Mouse (Mus musculus): ENCODE measurements around the gene Cdh23. TPM values are rescaled to one million over a fixed set of nuclear protein-coding genes. Genes with fewer than 3 reads are reported as not detected.

Gene Cdh23
- total RNA-seq, 1 experiment: 2.3 TPM

DNA sequence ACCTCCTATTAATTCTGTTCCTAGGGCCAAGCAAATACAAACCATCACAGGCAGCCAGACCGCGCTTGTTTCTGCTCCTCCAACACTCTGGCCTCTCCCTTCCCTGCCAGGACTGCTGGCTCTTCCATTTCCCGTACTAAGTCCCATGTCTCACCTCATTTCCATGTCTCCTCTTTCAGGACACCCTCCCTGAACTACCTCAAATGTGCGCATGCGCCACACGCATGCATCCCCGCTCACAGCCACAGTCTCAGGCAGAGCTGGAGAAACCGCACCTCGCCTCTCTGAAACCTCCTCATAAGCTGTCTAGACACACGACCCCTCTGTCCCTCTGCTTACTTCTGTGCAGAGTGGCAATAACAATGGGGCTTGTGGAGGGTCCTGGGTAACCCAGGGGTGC, 43.2 kb downstream of the Cdh23 start:
- H3K9me3 ChIP-seq (ENCODE audit: control insufficient read depth, insufficient read depth, low read depth, low read length): no peaks in the 10 kb centered on the region

DNA sequence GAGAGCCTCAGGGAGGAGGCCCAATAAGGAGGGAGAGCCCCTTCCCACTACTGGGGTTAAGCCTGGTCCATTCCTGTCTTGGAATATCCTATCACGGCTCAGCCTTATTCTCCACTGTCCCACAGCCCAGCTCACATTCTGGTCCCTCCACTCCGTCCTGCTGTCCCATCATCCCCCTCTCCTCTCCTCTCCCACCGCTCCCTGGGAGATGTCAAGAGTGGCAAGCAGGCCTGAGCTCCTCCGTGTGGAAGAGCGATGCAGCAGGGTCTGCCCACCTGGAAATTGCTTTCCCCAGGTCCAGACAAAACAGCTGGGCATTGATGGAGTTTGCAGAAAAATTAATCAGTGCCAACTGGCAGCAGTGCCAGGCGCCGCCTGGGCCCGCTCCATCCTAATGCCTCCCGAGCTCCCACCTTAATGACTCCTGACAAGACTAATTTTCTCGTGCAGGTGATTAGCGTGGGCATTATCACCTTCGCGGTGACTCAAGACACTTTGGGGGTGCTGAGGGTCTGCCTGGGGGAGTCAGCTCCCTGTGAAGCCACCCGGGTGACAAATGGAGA, 52.1 kb downstream of the Cdh23 start:
- H3K4me3 ChIP-seq (ENCODE audit: insufficient read depth in 1 of 2, low read depth in 1 of 2, low read length in 2 of 2, poor library complexity in 1 of 2, severe bottlenecking in 1 of 2): no peak overlapping the region
- DNase-seq (ENCODE audit: low read depth, low spot score): no peak
- no peak overlapping the region for H3K9ac ChIP-seq (ENCODE audit: insufficient read depth, low read depth, low read length, poor library complexity, severe bottlenecking)
- in situ Hi-C loops (cut with MboI; ENCODE audit: low sequenced_read_pairs in 2 of 2, unreplicated experiment in 2 of 2): no loop called here
- TF ChIP-seq ZC3H11A (IDR thresholded peaks at IDR 0.05; ENCODE audit: borderline replicate concordance, low read depth, low read length) (no peak), HCFC1 (IDR thresholded peaks at IDR 0.05; ENCODE audit: borderline replicate concordance, insufficient read depth, low read length) (no peak), CHD2 (IDR thresholded peaks at IDR 0.05; ENCODE audit: low read depth, low read length) (no peak), MAFK (IDR thresholded peaks at IDR 0.05; ENCODE audit: insufficient read depth, low read depth, low read length) (no peak), ZNF384 (IDR thresholded peaks at IDR 0.05; ENCODE audit: low read depth, low read length) (no peak)
- no peaks in the 10 kb centered on the region for H3K9me3 ChIP-seq (ENCODE audit: control insufficient read depth, insufficient read depth, low read depth, low read length)
- H3K27ac ChIP-seq (ENCODE audit: insufficient read depth, low read depth, low read length, poor library complexity, severe bottlenecking): no peak overlapping the region
- no peaks in the 10 kb centered on the region for H3K36me3 ChIP-seq (ENCODE audit: control insufficient read depth, insufficient read depth, low read length, poor library complexity, severe bottlenecking)
- no peaks in the 10 kb centered on the region for H3K4me1 ChIP-seq (ENCODE audit: control insufficient read depth in 2 of 2, insufficient read depth in 2 of 2, low read length in 2 of 2, poor library complexity in 1 of 2)

More for the DNA sequence above, 43.2 kb downstream of the Cdh23 start:
- Histone ChIP-seq H3K4me1 (ENCODE audit: control insufficient read depth in 2 of 2, insufficient read depth in 2 of 2, low read length in 2 of 2, poor library complexity in 1 of 2) (peaks cover 0 to 3% of the 10 kb centered on the region in 2 experiments; a peak in 2 of 4 replicates), H3K27ac (ENCODE audit: insufficient read depth, low read depth, low read length, poor library complexity, severe bottlenecking) (no peak overlapping the region), H3K4me3 (ENCODE audit: insufficient read depth in 1 of 2, low read depth in 1 of 2, low read length in 2 of 2, poor library complexity in 1 of 2, severe bottlenecking in 1 of 2) (no peak overlapping the region), H3K36me3 (ENCODE audit: control insufficient read depth, insufficient read depth, low read length, poor library complexity, severe bottlenecking) (no peaks in the 10 kb centered on the region), H3K9ac (ENCODE audit: insufficient read depth, low read depth, low read length, poor library complexity, severe bottlenecking) (no peak overlapping the region)
- TF ChIP-seq MAFK (IDR thresholded peaks at IDR 0.05; ENCODE audit: insufficient read depth, low read depth, low read length) (no peak), CHD2 (IDR thresholded peaks at IDR 0.05; ENCODE audit: low read depth, low read length) (no peak)
- no peak for DNase-seq (ENCODE audit: low read depth, low spot score)
- in situ Hi-C loops (cut with MboI; ENCODE audit: low sequenced_read_pairs in 2 of 2, unreplicated experiment in 2 of 2): no loop called here

DNA sequence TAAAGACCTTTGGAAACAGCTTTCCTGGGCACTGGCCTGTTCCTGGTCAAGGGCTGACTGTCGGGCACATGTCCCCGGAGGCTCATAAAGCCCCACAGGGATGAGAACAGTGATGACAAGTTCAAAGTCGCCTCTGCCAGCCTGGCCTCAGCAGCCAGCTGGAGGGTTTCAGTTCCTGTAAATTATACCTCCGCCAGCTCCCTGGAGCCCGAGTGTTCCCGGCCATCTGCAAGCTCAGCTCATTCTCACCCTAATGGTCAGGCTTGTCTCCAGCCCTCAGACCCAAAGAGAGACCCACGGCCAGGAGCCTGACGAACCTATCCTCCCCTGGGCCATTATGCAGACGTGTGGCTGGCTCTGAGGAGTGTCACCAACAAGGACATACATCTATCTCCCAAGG, 57.0 kb downstream of the Cdh23 start:
- DNase-seq (ENCODE audit: low read depth, low spot score): no peak
- Histone ChIP-seq H3K9me3 (ENCODE audit: control insufficient read depth, insufficient read depth, low read depth, low read length) (no peaks in the 10 kb centered on the region), H3K9ac (ENCODE audit: insufficient read depth, low read depth, low read length, poor library complexity, severe bottlenecking) (no peak overlapping the region), H3K27ac (ENCODE audit: insufficient read depth, low read depth, low read length, poor library complexity, severe bottlenecking) (no peak overlapping the region), H3K36me3 (ENCODE audit: control insufficient read depth, insufficient read depth, low read length, poor library complexity, severe bottlenecking) (no peaks in the 10 kb centered on the region), H3K4me3 (ENCODE audit: insufficient read depth in 1 of 2, low read depth in 1 of 2, low read length in 2 of 2, poor library complexity in 1 of 2, severe bottlenecking in 1 of 2) (no peak overlapping the region), H3K4me1 (ENCODE audit: control insufficient read depth in 2 of 2, insufficient read depth in 2 of 2, low read length in 2 of 2, poor library complexity in 1 of 2) (no peaks in the 10 kb centered on the region)
- TF ChIP-seq CHD2 (IDR thresholded peaks at IDR 0.05; ENCODE audit: low read depth, low read length) (no peak), HCFC1 (IDR thresholded peaks at IDR 0.05; ENCODE audit: borderline replicate concordance, insufficient read depth, low read length) (no peak), ZNF384 (IDR thresholded peaks at IDR 0.05; ENCODE audit: low read depth, low read length) (no peak), MAFK (IDR thresholded peaks at IDR 0.05; ENCODE audit: insufficient read depth, low read depth, low read length) (no peak), ZC3H11A (IDR thresholded peaks at IDR 0.05; ENCODE audit: borderline replicate concordance, low read depth, low read length) (no peak)
- in situ Hi-C loops (cut with MboI; ENCODE audit: low sequenced_read_pairs in 2 of 2, unreplicated experiment in 2 of 2): no loop called here

DNA sequence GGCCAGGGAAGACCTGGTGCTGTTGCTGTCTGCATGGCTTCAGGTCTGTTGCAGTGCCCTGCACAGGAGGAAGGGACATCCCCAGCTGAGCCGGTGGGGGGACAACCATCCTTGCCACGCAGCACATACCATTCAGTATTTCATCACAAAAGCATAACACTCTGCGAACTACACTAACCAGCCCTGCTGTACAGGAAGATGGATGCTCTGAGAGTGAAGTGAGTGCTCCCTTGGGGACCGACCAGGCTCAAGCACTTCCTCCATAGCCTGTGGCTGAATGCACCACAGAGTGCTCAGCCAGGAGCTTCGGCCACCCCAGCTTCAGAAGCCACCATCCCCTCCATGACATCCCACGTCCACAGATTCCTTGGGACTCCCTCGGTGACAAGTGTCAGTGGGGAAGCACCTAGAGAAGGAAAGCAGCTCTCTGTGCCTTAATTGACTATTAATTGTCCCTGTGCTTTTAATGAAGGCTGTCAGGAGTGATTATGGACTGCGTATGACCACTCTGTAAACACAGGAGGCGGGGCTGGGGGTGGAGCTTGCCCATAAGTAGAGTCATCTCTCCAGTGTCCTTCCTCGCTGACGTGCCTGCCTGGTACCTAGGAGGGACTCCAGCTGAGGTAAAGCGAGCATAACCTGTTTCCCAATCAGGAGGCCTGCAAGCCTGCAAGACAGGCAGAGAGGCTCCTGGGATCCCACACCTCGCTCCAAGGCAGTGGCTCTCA, 60.6 kb downstream of the Cdh23 start:
- no peak for DNase-seq (ENCODE audit: low read depth, low spot score)
- Histone ChIP-seq H3K4me3 (ENCODE audit: insufficient read depth in 1 of 2, low read depth in 1 of 2, low read length in 2 of 2, poor library complexity in 1 of 2, severe bottlenecking in 1 of 2) (no peak overlapping the region), H3K4me1 (ENCODE audit: control insufficient read depth in 2 of 2, insufficient read depth in 2 of 2, low read length in 2 of 2, poor library complexity in 1 of 2) (no peaks in the 10 kb centered on the region), H3K36me3 (ENCODE audit: control insufficient read depth, insufficient read depth, low read length, poor library complexity, severe bottlenecking) (no peaks in the 10 kb centered on the region), H3K9ac (ENCODE audit: insufficient read depth, low read depth, low read length, poor library complexity, severe bottlenecking) (no peak overlapping the region), H3K9me3 (ENCODE audit: control insufficient read depth, insufficient read depth, low read depth, low read length) (no peaks in the 10 kb centered on the region), H3K27ac (ENCODE audit: insufficient read depth, low read depth, low read length, poor library complexity, severe bottlenecking) (no peak overlapping the region)
- TF ChIP-seq HCFC1 (IDR thresholded peaks at IDR 0.05; ENCODE audit: borderline replicate concordance, insufficient read depth, low read length): no peak
- no peak for TF ChIP-seq CHD2 (IDR thresholded peaks at IDR 0.05; ENCODE audit: low read depth, low read length)
- TF ChIP-seq ZNF384 (IDR thresholded peaks at IDR 0.05; ENCODE audit: low read depth, low read length): no peak
- no peak for TF ChIP-seq ZC3H11A (IDR thresholded peaks at IDR 0.05; ENCODE audit: borderline replicate concordance, low read depth, low read length)
- TF ChIP-seq MAFK (IDR thresholded peaks at IDR 0.05; ENCODE audit: insufficient read depth, low read depth, low read length): no peak
- in situ Hi-C loops (cut with MboI; ENCODE audit: low sequenced_read_pairs in 2 of 2, unreplicated experiment in 2 of 2): no loop called here
